Mouse (Mus musculus) left cerebral cortex, adult 11 months (tissue): ENCODE measurements around the gene Synpo2.

ENCODE experiments used
- DNase-seq: peaks from one replicate; pipeline ENCODE4 v3.0.0; 2022; ENCODE audit warnings: low spot score

Synpo2 gene

GRCm38 (mm10) chr3:123205065-123205464 lies 30.9 kb downstream of the Synpo2 start:
- DNase-seq, result no peak

DNA sequence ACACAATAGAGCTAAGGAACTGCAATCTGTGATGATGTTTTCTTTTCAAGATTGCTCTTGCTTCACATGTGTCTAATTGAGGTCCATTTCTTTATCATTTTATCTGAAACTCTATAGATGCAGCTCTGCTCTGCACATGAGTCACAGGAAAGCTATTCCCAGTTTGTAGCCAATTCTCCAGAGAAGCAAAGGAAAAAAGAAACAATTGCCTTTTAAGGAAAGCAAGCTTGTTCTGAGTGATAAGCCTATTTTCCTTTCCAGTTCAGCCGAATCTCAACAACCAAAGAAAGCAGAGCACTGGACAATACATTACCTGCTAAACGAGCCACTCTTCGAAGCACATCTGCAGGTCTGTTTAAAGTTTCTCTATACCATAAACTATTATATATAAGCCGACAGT lies 31.3 kb downstream of the Synpo2 start:
- DNase-seq, result no peak

DNA sequence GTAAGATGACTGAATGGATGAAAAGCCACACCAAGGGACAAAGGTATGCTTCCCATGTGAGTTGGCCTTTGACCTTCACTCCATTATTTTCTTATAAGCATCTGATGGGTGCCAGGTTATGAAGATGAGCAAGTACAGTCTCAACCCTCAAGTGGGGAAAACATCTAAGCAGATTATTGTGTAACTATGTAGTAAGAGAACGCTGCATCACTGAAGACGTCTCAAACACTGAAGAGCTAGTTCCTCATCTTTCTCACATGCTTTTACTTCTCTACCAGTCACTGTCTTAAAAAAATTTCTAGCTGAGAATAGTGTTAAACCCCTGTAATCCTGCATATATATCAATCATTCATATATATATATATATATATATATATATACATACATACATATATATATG lies 34.2 kb downstream of the Synpo2 start:
- no peak for DNase-seq

DNA sequence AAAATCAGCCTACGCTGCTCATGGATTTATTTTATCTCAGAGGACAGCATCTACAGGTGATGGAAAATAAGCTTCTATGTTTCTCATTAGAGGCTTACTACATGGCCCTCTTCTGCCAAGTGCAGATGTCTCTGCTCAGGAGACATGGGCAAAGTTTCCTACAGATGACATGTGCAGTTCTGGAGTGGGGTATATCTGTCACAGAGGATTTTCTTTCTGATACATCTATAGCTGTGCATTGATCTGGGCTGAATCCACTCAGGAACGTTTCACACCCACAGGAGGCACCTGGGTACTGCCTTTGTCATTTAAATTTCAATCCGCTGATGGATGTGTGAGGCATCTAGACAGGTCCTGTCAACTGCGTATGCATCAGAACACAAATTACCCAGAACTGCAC lies 42.2 kb downstream of the Synpo2 start:
- no peak for DNase-seq

DNA sequence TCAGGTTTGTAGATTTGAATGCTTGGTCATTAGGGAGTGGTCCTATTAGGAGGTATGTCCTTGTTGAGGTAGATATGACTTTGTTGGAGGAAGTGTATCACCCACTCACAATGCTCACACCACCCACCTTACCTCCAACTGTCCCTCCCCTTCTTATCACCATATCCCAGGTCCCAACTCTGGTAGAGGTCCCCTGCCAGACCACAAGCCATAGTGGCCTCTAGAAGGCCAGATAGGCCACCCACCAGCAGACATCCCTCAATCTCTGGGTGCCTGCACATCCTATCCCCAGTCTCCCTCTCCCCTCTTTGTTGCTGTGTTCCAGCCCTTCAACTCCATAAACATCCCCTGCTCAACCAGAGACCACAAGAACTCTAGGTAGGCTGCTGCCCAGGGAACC lies 44.3 kb downstream of the Synpo2 start:
- no peak for DNase-seq

DNA sequence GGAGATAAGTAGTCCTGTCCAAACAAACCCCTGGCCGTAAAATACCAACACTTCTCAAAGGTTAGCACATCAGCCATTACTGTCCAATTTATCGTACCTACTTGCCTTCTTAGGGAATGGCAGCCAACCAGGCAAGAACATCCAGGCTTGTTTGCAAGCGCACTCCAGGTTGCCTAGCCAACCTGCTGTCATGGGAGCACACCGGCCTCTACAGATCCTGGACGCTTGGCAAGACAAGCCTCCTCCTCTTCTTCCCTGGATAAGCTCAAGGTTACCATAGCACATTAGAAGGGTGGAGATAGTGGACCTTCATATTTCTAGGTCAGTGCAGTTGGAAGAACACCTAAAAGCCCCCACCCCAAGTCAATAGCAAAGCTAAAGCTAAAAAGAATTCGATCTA lies 45.6 kb downstream of the Synpo2 start:
- DNase-seq, result no peak

- no peak for DNase-seq
Measured at GRCm38 (mm10) chr3:123189826-123190225, 46.1 kb downstream of the Synpo2 start.

DNA sequence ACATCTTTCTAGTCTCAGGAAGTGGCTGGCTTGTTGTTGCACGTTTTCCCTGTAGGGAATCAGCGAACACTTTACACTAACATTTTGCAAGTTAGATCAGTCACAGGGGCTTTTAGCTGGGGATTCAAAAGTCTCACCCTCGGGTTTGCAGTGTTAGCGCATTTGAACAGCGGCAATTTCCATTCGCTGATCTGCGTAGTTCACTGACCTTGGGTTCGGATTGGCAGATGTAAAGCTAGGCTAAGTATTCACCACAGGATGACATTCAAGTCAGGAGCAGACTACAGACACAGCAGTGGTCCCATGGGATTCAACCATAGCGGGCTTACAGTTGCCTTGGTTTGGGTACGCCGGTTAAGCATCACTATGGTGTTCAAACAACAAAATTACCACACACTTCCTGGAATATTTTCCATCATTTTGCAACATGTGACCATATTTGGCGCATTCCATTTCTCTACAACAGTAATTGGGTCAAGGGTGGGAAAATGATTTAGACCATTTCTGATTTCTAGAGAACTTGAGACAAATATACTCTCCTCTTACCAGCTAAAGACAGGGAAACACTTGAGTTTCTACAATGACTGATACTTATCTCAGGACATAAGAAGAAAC lies 47.2 kb downstream of the Synpo2 start:
- DNase-seq, result no peak

DNA sequence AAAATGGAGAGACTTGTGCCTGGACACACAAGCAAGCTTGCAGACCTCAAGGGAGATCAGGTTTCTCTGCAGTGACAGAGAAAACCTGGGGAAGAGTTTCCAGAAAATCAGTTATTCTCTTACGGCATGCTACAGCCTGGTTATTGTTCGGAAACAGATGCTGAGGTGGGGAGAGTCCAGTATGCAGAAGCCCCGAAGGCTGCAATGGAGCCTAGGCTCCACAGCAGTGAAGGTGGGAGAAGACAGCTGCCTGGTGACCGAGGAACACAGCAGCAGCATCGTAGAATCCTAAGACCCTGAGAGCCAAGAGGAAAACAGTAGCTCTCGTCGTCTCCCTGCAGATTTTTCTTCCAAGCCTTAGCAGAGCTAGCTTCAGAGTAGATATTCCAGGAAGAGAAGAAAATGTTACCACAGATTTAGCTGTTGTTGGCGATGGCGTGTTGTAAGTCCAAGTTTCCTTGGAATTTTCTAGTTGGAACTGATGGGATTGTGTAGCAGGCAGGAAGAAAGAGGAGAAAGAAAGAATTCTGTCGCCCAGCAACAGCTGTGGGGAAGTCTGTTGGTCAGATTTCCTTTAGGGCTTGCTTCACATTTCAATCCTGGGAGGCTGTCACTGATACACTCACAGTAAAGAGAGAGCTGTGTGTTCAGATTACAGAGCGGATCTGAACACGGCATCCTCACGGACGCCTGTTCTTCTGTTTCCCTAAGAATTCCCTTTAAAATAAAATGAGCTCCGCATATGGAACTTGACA lies 48.4 kb downstream of the Synpo2 start:
- no peak for DNase-seq

- no peak for DNase-seq
Measured at GRCm38 (mm10) chr3:123185238-123185925, 50.6 kb downstream of the Synpo2 start.

DNA sequence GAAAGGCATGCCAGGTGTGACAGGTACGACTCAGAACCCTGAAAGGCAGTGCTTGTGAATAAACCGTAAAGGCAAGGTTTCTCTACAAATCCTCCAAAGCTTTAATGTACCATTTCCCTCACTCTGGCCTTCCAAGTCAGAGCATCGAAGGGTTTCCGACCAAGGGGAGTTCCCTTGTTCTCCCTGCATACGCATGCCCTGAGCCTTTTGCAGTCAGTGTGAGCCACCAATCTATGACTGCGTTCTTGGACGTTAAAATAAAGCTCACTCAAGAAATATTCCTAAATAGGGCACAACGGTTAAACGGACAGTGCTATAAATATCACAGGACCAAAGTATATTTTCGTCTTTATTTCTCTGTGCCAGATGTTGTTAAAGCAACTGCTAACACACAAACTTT lies 51.7 kb downstream of the Synpo2 start:
- DNase-seq, result no peak

DNA sequence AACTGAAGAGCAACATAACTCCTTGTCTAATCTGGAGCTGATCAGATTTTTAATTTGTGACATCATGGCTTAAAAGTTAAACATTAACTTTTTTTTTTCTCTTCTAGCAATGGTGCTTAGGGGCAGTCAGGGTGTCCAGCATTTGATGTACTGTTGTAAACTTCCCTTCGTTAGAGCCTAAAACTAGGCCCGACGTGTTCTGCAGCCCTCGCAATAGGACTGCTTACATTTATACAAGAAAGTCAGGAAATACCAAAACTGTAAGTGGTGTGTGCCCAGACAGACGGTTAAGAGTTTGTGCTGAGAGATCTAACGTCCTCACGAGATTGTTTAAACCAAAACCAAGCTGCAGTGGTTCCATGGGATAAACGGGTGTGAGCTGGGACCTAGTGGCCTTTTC lies 56.4 kb downstream of the Synpo2 start:
- no peak for DNase-seq

- DNase-seq, result no peak
Measured at GRCm38 (mm10) chr3:123179041-123179440, 56.9 kb downstream of the Synpo2 start.

DNA sequence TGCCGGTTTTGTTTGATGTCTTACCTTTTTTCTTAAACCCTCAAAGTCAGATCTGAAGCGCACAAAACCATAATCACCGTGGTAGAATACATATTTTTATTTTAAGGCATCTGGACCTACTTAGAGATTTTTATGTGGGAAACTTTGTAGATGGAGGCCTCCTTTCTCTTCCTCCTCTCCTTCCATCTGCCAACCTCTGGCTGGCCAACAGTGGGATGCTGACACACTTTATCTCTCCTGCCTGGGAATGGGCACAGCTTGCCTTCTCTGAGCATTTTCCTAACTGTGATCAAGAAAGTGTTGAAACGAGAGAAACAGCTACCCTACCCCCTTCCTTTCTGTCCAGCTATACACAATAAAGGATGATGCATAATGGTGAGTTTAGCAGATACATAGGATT lies 57.5 kb downstream of the Synpo2 start:
- no peak for DNase-seq

DNA sequence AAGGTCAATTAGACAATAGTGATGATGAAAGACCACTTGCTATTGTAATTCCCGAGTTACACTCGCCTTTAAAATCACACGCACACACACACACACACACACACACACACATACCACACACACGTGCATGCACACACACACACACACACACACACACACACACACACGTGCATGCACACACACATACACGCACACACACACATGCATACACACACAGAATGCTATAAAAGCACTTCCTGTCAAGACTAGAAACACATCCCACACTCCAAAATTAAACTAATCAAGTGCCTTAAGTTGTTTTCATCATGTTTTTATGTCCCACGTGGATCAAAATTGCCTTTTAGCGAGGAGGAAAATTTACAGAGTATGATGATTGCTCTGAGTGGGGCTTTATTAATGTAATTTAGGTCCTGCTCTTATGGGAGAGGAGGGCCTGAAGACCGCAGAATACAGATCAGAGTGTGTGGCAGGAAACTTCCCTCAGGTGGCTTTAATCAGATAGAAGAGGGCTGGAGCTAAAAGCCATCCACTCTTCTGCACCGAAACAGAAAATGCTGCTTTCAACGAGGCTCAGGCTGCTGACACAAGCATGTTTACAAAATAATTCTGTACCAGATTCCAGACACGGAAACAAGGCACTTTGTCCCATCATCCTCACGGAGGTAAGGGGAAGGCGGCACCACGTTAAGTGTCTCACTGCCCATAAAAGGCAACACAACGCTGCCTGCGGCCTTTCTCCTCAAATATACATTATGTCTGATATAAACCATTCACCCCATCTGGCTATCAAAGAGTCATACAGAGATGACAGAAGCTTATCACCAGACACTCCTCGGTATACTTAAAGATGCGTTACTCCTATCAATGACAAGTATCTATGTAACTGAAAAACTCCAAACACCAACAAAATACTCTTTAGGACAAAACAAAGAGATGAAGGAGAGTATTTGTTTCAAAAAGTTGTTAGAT lies 59.3 kb downstream of the Synpo2 start:
- DNase-seq, result no peak

GRCm38 (mm10) chr3:123175142-123175541 lies 60.8 kb downstream of the Synpo2 start:
- DNase-seq, result no peak

DNA sequence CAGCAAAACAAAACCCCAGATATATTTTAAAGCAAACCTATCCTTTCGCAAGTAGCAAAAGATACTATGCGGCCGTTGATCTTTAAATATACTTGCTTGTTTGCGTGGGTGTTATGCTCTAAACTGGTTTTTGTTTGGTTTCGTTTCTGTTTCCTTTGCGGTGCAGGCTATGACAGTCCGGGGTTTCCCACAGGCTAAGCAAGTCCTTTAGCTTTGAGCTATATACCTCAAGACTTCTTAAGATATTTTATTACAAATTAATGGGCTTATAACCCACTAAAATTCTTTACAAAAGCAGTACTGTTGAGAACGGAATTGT lies 61.6 kb downstream of the Synpo2 start:
- DNase-seq, result no peak

- no peak for DNase-seq
Measured at GRCm38 (mm10) chr3:123173553-123174378, 62.2 kb downstream of the Synpo2 start.

- DNase-seq, result no peak
Measured at GRCm38 (mm10) chr3:123172151-123172550, 63.8 kb downstream of the Synpo2 start.

DNA sequence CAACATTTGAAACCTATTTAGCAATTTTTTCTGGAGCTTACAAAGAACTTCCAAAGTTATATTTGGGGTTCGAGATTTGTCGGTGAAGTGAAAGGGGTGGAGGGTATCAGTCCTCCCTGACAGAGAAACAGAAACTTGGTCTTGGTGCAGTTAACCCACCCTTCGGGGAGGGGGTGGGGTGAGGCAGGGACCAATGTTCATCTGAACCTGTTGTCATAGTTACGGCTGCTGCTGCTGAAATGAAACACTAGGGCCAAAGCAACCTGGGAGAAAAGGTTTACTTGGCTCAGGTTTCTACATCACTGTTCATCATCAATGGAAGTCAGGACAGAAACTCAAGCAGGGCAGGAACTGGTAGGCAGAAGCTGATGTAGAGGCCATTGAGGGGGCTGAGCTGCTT lies 66.6 kb downstream of the Synpo2 start:
- DNase-seq, result no peak

GRCm38 (mm10) chr3:123168815-123169214 lies 67.1 kb downstream of the Synpo2 start:
- DNase-seq, result peak; percentile 39
